Mouse (Mus musculus) left cerebral cortex, adult 11 months (tissue): ENCODE measurements around the gene Ipo13.

Experiments used
- DNase-seq: peaks from one replicate; pipeline ENCODE4 v3.0.0; 2022; ENCODE audit warnings: low spot score

Gene Ipo13

DNA sequence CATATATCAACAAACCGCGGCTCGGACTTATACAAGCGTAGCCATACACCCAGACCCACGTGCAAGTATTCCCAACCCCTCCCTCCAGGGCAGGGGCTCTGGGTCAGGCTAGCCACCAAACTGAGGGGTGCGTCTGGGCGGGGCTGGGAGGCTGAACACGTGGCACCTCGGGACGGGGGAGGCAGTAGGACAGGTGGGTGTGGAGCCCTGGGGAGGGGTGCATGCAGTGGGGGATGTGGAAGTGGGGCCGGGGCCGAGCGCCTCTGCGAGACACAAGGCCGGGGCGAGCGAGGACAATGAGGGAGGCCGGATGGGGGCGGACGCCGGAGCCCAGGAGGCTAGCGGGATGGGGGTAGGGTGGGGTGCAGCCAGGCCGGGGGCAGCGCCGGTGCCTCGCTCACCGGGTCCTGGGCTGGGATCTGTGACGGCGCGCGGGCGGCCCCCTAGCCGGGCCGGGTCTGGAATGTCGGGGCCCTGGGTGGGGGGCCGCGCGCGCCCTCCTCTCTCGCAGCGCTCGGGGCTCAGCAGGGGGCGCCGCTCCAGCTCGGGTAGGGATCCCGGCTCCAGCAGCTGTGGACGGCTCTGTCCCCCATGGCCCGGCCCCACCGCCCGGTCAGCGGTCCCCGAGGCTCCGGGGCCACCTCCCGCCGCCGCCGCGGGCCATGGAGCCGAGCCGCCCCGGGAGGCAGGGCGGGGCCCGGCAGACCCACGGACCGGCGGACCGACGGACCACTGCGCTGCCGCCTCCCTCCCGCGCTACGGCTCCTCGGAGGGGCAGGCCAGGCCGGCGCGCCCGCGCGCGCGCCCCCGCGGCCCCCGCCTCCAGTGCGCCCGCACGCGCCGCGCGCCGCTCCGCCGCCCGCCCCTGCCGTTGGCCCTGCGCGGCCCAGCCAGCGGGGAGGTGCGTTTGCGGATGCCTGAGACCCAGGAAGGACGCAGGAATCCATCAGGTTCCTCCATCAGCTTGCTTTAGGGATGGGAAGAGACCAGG lies 31.8 kb downstream of the Ipo13 start, which contains the start of gene B4galt2:
Gene B4galt2 (minus strand): TSS at position 787 of the 991 bp plus-strand sequence.
- no peak for DNase-seq

DNA sequence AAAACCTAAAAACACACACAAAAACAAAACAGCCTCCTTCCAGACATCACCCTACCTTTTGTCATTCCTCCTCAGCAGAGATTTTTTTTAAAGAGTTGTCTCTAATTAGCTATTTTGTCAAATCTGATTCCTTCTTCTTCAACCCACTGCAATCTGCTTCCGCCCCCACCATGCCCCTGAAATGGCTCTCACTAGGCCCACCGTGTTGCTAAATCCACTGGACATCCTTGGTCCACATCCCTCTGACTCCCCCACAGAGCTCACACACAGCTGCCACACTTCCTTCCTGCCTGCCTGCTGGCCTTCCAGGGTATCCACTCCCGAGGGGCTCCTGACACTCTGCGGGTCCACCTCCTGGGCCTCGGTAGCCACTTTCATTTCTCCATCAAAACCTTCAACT lies 36.1 kb downstream of the Ipo13 start:
- no peak for DNase-seq

DNA sequence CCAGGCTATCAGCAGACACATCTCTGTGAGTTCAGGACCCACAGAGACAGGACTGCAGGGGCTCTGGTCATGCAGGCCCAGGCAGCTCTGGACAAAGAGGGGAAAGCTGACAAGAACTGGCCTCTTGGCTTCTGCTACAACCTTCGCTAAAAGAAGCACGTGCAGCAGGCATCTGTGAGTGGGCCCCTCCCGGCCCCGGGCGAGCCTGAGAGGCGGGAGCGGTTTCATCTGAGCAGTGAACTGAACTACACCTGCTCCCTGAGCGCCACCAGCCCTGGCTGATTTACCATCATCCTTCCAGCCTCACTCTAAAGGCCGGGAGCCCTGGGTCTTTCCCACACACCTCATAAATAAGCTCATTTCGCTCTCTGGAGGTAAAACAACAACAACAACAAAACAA lies 36.5 kb downstream of the Ipo13 start:
- DNase-seq, result no peak

DNA sequence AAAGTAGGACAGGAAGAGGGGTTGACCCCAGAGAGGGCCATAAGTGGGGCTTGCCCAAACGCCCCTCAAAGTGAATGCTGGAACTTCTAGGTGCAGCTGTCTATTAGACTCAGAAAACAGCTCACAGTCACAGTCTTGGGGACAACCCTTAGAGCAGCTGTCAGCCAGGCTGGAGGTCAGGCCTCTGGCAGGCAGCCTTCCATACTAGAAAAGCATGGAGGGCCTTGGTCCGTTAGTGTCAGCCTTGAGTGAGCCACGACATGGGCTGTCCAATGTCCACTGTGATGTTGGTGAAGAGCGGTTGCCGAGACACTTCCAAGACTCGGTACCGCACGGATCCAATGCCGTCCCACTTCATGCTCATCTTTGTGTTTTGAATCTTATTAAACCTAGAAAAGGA lies 41.2 kb downstream of the Ipo13 start:
- no peak for DNase-seq

DNA sequence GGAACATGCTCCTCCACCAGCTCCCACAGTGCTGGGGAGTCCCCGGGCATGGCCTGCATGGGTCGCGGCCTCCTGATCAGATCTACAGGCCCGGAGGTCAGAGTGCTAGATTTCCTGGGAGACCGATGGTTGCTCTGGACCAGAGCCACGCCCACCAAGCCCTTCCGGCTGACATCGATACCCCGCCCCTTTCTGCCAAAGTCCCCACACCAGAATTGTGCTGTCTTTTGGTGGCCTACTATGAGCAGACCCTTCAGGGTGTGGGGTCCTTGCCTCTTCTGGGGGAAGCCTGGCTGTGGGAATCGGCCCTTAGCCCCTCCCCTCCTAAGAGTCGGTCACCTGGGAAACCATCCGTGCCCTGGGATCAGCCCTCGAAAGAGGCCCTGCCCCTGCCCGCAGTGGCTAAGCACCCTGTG lies 42.3 kb downstream of the Ipo13 start, which contains the start of gene Ccdc24:
Gene Ccdc24 (minus strand): TSS at position 87 of the 416 bp plus-strand sequence.
- no peak for DNase-seq

DNA sequence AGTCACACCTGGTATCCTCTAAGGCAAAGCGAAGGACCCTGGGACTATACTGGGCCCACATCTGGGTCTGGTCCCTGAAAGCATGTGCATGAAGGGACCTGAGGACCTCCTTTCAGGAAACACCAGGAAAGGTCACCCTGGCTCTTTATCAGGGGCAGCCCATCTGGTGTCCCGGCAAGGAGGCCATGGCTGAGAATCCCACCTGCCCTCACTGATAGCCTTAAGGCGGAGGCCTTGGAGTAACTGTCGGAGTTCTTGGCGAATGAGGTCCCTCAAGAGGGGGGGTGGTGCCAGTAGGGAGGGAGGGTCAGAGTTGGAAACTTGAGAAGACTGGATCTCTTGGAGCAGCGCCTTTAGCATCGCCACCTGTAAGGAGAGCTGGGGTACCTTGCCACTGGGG lies 43.0 kb downstream of the Ipo13 start:
- no peak for DNase-seq

DNA sequence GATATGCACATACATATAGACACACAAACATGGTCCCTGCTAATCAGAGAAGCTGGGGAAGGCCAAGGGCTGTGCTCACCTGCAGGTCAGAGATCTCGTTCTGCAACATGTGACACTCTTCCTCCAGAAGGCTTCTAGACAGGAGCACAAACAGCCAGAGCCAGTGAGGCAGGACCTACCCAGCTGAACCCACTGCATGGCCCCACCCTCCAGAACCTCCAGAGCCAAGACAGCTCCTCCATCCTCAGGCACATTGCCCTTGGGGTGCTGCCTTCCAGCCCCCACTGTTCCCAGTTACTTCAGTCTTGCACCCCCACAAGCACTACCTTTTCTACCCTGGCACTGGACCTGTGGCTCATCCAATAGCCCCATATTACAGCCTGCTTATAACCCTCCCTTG lies 44.4 kb downstream of the Ipo13 start:
- no peak for DNase-seq

DNA sequence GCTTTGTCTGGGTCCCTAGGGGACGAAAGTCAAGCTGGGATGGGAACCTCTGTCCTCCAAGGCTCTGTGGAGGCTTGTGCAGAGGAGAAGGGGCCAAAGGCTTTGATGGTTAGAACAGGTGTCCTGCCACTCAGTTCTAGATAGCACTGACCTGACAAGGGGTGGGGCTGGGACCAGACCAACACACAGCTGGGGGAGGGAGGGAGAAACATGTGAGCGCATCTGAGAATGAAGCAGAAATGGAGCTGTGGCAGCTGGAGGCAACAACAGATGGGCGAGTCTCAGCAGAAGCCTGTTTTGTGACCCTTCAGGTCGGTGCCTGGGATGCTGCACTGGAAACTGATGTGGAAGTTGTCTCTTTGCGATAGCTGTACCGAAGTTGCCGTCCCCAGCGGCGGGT lies 45.5 kb downstream of the Ipo13 start:
- no peak for DNase-seq

DNA sequence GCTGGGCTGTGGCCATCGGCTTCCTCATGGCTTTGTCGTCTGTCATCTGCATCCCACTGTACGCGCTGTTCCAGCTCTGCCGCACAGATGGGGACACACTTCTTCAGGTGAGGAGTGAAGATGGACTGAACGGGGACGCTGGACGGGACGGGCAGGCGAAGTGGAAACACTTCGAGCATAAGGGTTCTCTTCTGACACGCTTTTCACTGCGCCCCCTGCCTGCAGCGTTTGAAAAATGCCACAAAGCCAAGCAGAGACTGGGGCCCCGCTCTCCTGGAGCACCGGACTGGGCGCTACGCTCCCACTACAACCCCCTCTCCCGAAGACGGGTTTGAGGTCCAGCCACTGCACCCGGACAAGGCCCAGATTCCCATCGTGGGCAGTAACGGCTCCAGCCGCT lies 47.0 kb downstream of the Ipo13 start:
- DNase-seq, result no peak

DNA sequence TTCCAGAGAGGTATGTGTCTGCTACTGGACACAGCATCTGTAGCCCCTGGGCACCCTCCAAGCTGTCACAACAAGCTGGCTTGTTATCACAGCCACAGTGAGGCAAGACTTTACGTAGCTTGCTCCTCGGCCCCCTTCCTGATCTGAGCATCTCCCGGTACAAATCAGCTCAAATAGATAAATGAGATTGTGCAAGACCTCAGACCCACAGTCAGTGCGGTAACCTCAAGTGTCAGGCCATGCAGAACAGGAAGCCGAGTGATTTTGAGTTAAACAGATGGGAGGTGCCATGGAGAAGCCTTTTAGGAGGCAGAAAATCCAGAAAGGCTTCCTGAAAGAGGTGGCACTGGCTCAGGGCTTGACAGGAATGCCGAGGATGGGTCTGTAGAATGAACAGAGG lies 47.8 kb downstream of the Ipo13 start:
- DNase-seq, result no peak

DNA sequence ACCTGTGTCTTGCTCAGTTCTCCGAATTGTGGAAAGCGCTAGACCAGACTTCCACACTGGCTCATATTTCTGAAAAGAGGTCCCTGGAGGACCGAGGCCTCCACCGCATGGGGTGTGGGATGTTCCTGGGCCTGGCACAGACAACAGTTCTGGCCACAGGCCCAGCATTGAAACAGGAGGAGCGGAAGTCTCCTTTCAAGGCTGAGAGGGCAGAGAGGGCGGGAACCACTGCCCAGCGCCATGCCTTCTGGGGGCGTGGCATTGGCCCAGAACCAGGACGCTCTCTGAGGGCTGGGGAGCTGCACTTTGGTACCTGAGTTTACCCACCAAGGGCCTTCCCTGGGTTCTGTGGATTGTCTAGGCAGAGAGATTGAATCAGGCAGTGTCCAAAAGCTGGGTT lies 48.7 kb downstream of the Ipo13 start:
- no peak for DNase-seq

DNA sequence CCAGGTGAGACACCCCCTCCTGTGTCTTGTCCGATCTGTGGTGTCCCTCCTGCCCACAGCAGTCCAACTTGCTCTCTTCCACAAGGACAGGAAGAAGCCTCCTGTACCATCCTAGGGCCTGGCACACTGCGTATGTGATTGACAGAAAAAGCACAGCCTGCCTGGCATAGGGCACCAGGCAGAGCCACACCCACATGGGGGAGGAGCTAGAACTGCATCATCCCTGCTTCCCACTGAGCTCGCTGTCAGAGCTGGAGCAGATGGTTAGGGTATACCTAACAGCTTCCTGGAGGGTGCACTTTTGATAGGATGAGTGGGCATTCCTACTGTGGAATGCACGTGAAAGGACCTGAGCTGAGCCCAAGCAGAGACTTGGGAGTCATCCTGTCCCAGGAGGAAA lies 52.0 kb downstream of the Ipo13 start:
- no peak for DNase-seq

DNA sequence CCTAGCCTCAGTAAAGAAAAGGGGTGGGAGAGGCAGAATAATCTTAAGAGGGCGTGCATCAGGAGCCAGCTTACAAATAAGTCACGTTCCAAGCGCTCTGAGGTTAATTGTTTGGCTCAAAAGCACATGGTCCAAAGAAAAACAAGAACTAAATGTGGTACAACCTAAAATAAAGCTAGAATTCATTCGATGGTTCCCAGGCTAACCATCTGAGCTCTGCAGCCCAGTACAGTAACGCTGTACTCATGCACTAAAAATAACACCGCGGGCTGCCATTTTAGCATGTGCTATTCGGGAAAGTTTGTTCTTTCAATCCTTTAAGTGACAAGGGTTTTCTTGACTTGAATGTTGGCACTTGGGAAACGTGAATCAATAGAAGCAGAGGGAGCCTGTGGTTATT lies 54.2 kb downstream of the Ipo13 start:
- DNase-seq, result no peak

DNA sequence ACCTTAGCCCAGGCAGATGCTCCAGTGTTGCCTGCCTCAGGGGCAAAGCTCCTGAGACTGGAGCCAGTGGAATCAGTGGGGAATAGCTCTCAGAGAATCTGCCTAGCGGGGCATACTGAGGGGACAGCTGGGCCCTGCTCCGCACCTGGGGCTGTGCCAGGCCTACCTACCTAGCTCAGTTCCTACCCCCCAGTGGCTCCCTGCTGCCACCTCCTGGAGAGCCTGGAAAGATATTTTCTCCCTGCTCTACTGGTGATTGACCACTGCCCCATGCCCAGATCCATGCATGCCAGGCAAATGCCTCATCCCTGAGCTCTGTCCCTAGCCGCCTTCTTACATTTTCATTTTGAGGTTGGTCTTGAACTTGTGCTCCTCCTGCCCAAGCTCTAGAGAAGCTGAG lies 56.0 kb downstream of the Ipo13 start:
- no peak for DNase-seq

DNA sequence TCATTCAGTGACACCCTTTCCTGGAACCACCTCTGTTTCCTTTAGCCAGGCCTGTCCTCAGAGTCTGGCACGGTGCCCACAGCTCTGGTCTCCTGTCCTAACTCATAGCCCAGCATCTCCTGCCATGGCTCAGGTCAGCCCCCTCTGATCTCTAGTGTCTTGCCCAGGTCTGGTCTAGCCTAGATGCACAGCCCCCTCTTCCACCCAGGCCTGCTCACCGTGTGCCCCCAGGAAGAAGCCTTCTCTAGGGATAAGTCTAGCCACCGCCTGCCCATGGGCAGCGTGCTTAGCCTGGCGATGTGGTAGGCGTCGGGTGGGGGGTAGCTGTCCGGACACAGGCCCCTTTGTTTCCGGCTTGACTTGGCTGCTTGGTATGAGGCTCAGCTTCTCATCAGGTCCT lies 59.7 kb downstream of the Ipo13 start:
- no peak for DNase-seq

DNA sequence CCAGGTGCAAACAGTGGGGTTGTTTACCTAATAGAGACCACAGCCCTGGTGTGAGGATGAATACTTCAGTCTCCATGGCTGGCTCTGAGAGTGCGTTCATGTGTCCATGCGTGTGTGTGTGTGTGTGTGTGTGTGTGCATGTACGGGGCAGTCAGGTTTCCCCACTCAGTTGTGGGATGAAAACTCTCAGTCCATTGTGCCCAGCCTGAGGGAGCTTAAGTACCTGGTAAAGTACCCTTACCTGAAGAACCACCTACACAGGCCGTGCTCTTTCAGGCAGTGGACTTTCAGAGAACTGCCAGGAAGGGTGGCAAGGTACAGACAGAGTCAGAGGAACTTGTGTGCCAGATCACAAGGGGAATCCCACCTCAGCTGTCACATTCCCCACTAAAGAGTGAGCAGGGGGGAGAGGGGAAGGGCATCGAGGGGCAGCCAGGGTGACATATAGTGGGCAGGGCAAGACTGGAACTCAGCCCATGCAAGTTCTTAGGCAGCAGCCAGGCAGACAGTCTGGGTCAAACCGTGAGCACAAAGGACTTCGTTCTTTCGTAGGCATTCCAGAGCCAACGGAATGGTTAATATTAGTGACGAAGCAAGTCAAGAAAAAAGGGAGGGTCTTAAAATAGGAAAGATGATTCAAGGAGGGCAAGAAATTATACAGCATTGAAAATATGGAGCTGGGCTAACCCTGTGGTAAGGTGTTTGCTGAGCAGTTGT lies 62.5 kb downstream of the Ipo13 start:
- no peak for DNase-seq

DNA sequence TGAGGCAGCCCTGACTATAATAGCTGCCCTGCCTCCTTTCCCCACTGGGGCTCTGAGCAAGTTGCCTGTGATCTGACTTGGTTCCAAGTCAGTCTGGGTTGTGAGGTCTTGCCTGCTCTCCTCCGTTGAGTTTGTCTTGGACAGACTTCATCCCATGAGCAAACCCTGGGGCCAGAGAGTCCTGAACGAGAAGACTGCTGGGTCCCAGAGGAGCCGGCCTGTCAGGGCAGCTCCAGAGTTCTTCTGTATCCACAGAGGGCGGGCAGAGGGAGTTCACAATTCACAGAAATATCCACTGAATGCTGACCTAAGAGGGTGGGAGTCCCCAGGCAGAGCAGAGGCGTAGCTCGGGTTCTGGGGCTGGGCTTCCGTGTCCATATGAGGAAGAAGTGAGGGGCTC lies 63.9 kb downstream of the Ipo13 start:
- no peak for DNase-seq

DNA sequence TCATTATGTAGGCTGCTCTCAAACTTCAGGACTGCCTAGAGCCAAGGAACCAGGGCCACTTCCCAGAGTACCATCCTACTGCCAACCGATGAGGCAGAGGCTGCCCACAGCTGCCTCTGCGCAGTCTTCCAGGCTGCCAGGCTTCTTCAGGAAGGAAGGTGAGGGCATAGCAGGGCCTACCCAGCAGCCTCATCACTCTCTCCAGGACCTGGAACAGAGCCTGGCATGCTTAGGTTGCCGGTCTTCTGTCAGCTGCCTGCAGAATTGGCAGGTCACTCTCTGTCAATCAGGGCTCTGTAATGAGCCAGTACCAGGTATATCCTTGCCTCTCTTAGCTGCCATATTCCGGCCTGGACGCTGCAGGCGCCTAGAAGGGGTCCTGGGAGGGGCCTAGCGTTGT lies 64.6 kb downstream of the Ipo13 start:
- no peak for DNase-seq

DNA sequence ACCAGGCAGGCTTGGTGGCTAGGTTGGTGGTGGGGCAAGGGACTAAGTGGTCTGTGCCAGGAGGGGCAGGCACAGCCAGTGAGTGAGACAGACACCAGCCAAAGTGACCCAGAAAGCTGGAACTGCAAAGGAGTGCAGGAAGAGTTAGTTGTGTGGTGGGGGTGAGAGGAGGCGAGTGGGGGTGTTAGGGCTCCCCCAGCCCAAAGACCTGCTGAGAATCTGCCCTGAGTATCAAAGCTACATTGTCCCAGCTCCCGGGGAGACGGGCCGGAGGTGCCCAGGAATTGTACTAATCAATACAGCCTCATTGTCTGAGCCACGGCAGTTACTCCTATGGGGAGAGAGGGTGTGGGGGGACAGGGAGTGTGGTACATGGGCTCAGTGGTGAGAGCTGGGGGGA lies 65.3 kb downstream of the Ipo13 start:
- no peak for DNase-seq

DNA sequence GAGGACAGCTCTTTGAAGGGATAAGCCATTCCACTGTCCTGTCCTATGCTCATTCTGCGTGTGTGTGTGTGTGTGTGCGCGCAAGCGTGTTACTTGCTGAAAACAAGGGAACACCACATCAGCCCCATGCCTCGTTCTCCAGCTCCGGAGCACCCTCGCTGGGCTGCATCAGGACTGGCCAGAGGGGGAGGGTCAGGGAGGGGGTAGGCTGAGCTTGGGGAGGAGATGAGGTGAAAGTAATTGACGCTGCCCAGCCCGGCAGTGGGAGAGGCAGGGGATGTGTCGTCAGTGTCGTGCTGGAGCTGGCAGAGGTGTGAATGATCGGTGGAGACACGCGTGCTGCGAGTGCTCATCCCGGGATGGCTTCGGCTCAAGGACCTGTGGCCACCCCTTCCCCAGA lies 65.7 kb downstream of the Ipo13 start:
- no peak for DNase-seq

DNA sequence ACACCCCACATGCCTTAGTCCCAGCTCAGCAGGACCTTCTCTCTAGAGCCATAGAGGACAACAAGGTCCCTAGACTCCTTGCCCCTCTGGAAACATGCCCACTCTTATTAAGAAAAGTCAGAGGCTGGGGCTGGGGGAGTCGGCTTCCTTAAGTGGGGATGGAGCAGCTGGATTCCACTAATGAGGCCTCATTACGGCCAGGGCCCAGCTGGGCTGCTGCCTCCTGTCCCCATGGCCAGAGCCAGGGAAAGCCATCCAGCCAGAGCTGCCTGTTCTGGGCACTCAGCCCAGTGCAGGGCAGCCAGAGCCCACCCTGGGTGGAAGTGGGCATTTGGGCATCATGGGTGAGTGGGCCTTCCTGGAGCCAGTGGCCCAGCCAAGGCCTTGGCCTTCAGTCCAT lies 67.8 kb downstream of the Ipo13 start:
- no peak for DNase-seq

DNA sequence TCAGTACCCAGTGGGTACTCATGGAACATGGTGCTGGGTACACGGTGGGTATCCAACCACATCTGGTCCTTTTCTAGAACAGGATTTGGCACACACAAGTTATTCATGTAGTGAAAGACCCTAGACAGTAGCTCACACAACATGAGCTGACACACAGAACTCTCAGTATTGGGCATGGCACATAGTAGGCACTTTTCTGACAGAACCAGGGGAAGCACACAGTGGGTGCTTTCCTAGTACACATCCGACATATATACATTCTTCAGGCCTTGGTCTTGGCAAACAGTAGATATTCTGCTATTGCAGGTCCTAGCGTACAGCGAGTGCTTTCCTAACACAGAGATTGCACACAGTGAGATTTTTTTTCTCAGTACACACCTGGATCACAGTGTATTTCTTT lies 68.5 kb downstream of the Ipo13 start:
- DNase-seq, result no peak

DNA sequence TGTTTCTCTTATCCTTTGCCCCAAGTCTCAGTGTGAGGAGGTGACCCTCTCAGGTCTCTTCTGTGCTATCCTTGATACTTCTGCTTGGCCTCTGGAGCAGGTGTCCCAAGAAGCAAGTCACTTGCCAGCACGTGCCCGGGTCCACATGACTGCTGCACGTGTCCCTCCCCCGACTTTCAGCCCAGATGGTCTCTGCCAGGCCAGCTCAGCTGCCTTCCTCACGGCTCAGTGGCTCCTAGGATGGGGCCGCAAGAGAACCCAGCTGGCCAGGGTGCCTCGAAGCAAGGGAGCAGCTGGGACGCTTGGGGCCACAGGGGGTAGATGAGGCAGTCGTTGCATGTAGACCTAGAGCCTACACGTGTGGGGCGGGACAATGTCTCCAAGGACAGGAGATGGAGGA lies 69.5 kb downstream of the Ipo13 start:
- no peak for DNase-seq
